Mouse (Mus musculus): ENCODE measurements around the gene Dsel. TPM values are rescaled to one million over a fixed set of nuclear protein-coding genes. Genes with fewer than 3 reads are reported as not detected.

Dsel gene
- polyA plus RNA-seq (2016; fragmentation: Nextera tagmentation; extraction: Ambion mirVana) = 10.5 and 12.3 TPM in 2 replicates

DNA sequence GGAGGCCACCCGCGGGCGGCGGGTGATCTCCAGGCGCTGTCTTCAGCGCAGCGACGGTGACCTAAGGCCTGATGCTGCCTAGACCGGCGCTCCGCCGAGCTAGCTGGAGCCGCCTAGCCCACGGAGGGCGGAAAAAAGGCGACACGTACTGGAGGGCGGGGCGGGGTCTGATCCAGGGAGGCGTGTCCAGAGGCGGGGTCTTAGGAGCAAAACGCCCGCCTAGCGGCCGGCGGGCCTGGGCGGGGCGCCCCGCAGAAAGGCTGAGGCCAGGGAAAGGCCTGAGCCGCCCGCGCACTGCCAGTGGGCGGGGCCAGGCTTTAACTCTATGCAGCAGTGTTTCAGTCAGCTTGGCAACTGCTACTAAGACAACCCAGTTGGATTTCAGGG lies at the start of gene Dsel:
TSS of gene Dsel (minus strand) at position 140 of the 387 bp plus-strand sequence.
- DNase-seq (ENCODE audit: low spot score) = peak; percentile 93
- Histone ChIP-seq H3K36me3 (peaks cover 8% of the 10 kb centered on the region), H3K4me3 (peak within 1 kb of the TSS; percentile 86), H3K9me3 (replicated peaks) (no peaks in the 10 kb centered on the region), H3K4me1 (peaks cover 8% of the 10 kb centered on the region; the same call in 1 of the 2 replicates), H3K27ac (peak within 1 kb of the TSS; percentile 96), H3K27me3 (ENCODE audit: low read depth, poor library complexity, severe bottlenecking) (no peaks in the 10 kb centered on the region)
- under 1% methylated on average over 33 of the region's 33 CpGs for WGBS

GRCm38 (mm10) chr1:111911424-111911823 lies 46.7 kb upstream of the Dsel start:
- Histone ChIP-seq H3K4me1 (no peaks in the 10 kb centered on the region), H3K36me3 (no peaks in the 10 kb centered on the region), H3K27ac (no peak overlapping the region), H3K4me3 (no peak overlapping the region), H3K27me3 (ENCODE audit: low read depth, poor library complexity, severe bottlenecking) (no peaks in the 10 kb centered on the region), H3K9me3 (replicated peaks) (no peaks in the 10 kb centered on the region)
- 90% methylated on average over 1 of the region's 1 CpGs for WGBS
- DNase-seq (ENCODE audit: low spot score) = no peak

DNA sequence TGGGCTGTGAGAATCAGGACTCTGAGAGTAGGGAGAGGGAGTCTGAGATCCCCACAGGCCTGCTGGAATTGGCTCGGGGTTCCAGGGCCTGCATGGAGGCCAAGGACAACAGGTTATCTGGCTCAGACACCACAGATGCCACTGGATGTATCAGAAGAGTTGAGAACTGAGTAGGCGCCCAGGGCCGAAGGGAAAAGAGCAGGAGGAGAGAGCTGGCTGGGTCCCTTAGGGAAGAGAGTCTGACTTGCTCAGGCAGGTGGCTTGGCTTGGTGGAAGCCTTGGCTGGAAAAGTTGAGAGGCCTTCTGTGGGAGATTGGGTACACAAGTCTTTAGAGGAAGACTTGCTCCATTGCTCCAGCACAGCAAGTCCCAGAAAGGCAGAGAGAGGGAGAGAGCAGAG lies 18.6 kb upstream of the Dsel start:
- Histone ChIP-seq H3K4me1 (no peaks in the 10 kb centered on the region), H3K36me3 (no peaks in the 10 kb centered on the region), H3K27me3 (ENCODE audit: low read depth, poor library complexity, severe bottlenecking) (no peaks in the 10 kb centered on the region), H3K27ac (no peak overlapping the region), H3K4me3 (no peak overlapping the region), H3K9me3 (replicated peaks) (no peaks in the 10 kb centered on the region)
- no peak for DNase-seq (ENCODE audit: low spot score)
- WGBS = 95% methylated on average over 3 of the region's 3 CpGs

GRCm38 (mm10) chr1:111875784-111876183 lies 11.1 kb upstream of the Dsel start:
- no peaks in the 10 kb centered on the region for H3K4me1 ChIP-seq
- H3K36me3 ChIP-seq = no peaks in the 10 kb centered on the region
- H3K9me3 ChIP-seq (replicated peaks) = no peaks in the 10 kb centered on the region
- H3K27me3 ChIP-seq (ENCODE audit: low read depth, poor library complexity, severe bottlenecking) = no peaks in the 10 kb centered on the region
- no peak overlapping the region for H3K27ac ChIP-seq
- no peak overlapping the region for H3K4me3 ChIP-seq
- no peak for DNase-seq (ENCODE audit: low spot score)

DNA sequence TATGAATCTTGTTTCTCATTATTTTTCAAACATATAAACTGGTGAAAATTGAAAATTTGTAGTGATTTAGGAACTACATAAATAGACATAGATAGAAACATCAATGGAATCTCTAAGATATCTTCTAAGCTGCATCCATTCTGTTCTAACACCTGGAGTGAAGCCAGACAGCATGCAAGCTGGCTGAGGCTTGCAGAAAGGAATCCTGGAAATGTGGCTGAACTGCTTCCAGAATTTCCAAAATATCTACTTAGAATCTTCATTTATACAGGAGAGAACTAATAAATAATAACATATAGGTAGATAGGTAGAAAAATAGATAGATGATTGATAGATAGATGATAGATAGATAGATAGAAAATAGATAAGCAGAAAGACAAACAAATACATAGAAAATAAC lies 8.5 kb upstream of the Dsel start:
- H3K27me3 ChIP-seq (ENCODE audit: low read depth, poor library complexity, severe bottlenecking) = no peaks in the 10 kb centered on the region
- no peak for DNase-seq (ENCODE audit: low spot score)

GRCm38 (mm10) chr1:111865467-111865866 lies 749 bp upstream of the Dsel start:
- WGBS = 75% methylated on average over 2 of the region's 2 CpGs
- DNase-seq (ENCODE audit: low spot score) = no peak
- Histone ChIP-seq H3K4me3 (no peak overlapping the region), H3K4me1 (peaks cover 8% of the 10 kb centered on the region; the same call in 1 of the 2 replicates), H3K27ac (no peak overlapping the region), H3K36me3 (peaks cover 6% of the 10 kb centered on the region), H3K9me3 (replicated peaks) (no peaks in the 10 kb centered on the region), H3K27me3 (ENCODE audit: low read depth, poor library complexity, severe bottlenecking) (no peaks in the 10 kb centered on the region)

More for the DNA sequence above, 8.5 kb upstream of the Dsel start:
- Histone ChIP-seq H3K9me3 (replicated peaks) (no peaks in the 10 kb centered on the region), H3K36me3 (no peaks in the 10 kb centered on the region), H3K4me1 (no peaks in the 10 kb centered on the region), H3K4me3 (no peak overlapping the region), H3K27ac (no peak overlapping the region)

DNA sequence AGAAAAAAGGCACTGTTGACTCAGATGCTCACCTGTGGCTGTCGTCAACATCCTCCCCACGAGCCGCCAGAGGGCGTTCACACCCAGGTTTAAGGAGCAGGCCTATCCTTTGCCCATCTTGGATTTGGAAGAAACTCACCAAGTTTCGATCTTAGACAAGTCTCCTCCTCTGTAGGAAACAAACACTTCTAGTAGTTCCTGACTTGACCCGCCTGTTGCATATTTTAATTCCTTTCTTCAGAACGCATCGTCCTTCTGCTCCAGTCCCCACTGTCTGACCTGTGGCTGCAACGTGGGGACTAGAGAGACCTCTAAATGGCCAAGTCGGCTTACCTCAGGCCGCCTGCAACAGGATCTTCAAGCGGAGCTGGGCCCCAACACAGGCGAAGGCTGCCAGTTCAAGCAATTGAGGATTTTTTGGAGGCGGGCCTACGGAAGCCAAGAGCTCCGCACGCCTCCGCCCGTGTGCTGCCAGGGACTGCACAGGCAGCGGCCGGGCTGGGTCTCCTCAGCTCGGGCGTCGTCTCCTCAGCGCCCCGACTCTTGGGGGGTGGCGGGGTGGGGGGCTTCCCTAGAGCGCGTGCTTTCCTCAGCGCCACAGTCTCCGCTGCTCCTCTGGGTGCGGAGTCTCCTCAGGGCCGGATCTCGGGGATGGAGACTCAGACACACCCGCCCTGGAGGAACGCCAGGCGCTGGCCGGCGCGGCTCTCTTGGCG lies 497 bp downstream of the Dsel start:
- no peaks in the 10 kb centered on the region for H3K9me3 ChIP-seq (replicated peaks)
- peak; percentile 85 for DNase-seq (ENCODE audit: low spot score)
- WGBS = under 1% methylated on average over 41 of the region's 41 CpGs
- peak overlapping the region; percentile 96 for H3K27ac ChIP-seq
- peaks cover 9% of the 10 kb centered on the region for H3K36me3 ChIP-seq
- H3K4me3 ChIP-seq = peak overlapping the region; percentile 86
- no peaks in the 10 kb centered on the region for H3K27me3 ChIP-seq (ENCODE audit: low read depth, poor library complexity, severe bottlenecking)
- H3K4me1 ChIP-seq = peaks cover 8% of the 10 kb centered on the region; the same call in 1 of the 2 replicates

- WGBS = 69% methylated on average over 1 of the region's 1 CpGs
- H3K9me3 ChIP-seq (replicated peaks) = no peaks in the 10 kb centered on the region
- no peak overlapping the region for H3K4me3 ChIP-seq
- no peak overlapping the region for H3K27ac ChIP-seq
- no peak for DNase-seq (ENCODE audit: low spot score)
- H3K27me3 ChIP-seq (ENCODE audit: low read depth, poor library complexity, severe bottlenecking) = no peaks in the 10 kb centered on the region
- peaks cover 9% of the 10 kb centered on the region for H3K36me3 ChIP-seq
- peaks cover 7% of the 10 kb centered on the region; the same call in 1 of the 2 replicates for H3K4me1 ChIP-seq
Observed at GRCm38 (mm10) chr1:111857852-111858251, 6.9 kb downstream of the Dsel start.

DNA sequence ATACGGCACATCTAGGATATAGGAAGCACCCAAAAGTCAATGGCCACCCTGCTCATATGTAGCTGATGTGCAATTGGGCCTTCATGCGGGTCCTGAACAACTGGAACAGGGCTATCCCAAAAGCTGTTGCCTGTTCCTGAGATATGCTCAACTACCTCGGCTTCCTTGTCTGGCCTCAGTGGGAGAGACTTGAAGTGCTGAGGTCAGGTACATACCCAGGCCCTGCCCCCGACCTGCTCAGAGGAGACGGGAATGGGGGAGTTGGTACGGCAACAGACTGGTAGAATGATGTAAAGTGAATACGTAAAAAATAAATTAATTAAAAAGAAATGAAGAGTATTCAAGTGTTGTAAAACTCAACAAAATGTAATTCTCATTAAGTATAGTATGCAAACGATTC lies 12.3 kb downstream of the Dsel start:
- 93% methylated on average over 8 of the region's 8 CpGs for WGBS
- H3K27ac ChIP-seq = no peak overlapping the region
- H3K4me3 ChIP-seq = no peak overlapping the region
- H3K36me3 ChIP-seq = no peaks in the 10 kb centered on the region
- no peaks in the 10 kb centered on the region for H3K4me1 ChIP-seq
- no peaks in the 10 kb centered on the region for H3K9me3 ChIP-seq (replicated peaks)
- no peak for DNase-seq (ENCODE audit: low spot score)
- H3K27me3 ChIP-seq (ENCODE audit: low read depth, poor library complexity, severe bottlenecking) = no peaks in the 10 kb centered on the region

DNA sequence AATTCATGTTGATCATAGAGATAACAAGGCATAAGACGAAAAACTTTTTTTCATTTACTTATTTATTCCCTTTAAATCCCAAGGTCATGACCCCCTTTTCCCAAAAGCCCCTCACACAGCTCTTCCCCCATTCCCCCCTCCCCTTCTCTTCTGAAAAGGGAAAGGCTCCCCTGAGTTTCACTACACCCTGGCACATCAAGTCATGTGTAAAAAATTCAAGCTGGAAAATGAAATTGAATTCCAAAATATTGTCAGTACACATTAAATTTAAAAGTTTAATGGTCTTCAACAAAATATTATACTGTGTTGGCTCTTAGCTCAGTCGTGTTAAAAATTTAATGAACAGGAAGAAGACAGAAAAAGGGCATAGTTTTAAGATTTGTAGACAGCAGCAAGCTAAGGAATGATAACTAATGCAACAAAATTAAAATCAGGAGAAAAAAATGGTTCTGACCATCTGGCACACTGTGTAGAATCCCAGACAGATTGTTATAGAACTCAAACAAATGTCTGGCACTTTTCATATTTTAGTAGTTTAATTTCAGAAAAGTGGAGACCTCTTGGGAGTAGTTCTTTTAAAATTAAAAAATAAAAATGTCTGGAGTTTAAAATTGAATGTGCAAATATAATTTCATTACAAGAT lies 31.0 kb downstream of the Dsel start:
- Histone ChIP-seq H3K36me3 (no peaks in the 10 kb centered on the region), H3K27me3 (ENCODE audit: low read depth, poor library complexity, severe bottlenecking) (no peaks in the 10 kb centered on the region), H3K9me3 (replicated peaks) (no peaks in the 10 kb centered on the region), H3K4me1 (no peaks in the 10 kb centered on the region), H3K27ac (no peak overlapping the region), H3K4me3 (no peak overlapping the region)
- WGBS = 80% methylated on average over 2 of the region's 2 CpGs
- DNase-seq (ENCODE audit: low spot score) = no peak
